Mouse (Mus musculus) kidney, postnatal 10 days (tissue): ENCODE measurements around the gene Cbx7.
A peak's percentile ranks its signal among the peaks of the same experiment; 100 is the strongest.

Source experiments
- DNase-seq: peaks from one replicate; pipeline ENCODE4 v3.0.0; 2021; ENCODE audit warnings: mixed read lengths

Gene Cbx7

GRCm38 (mm10) chr15:79970940-79971339 lies at the start of gene Cbx7:
TSS of gene Cbx7 (minus strand) at chr15:79971119.
- no peak for DNase-seq

- DNase-seq = no peak
These were observed 49.6 kb upstream of the Cbx7 start for GRCm38 (mm10) chr15:80020516-80020915.

DNA sequence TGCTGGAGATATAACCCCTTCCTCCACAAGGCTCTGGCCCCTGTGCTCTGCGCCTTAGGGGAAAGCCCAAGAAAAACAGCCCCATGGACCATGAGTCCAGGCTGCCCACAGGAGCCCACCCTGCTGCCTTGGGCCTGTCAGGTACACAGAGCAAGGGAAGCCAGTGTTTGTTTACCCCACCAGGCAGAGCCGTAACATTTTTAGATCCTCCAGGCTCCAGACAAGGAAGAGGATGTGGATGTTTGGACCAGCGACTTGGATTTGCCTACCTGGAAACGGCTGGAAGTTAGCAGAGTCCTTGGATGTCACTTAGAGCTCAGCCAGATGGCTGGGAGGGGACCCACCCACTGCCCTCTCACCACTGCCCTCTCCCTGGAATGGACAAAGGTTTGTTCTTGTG lies 48.7 kb upstream of the Cbx7 start:
- DNase-seq = no peak

GRCm38 (mm10) chr15:80019220-80019619 lies 48.3 kb upstream of the Cbx7 start:
- no peak for DNase-seq

DNA sequence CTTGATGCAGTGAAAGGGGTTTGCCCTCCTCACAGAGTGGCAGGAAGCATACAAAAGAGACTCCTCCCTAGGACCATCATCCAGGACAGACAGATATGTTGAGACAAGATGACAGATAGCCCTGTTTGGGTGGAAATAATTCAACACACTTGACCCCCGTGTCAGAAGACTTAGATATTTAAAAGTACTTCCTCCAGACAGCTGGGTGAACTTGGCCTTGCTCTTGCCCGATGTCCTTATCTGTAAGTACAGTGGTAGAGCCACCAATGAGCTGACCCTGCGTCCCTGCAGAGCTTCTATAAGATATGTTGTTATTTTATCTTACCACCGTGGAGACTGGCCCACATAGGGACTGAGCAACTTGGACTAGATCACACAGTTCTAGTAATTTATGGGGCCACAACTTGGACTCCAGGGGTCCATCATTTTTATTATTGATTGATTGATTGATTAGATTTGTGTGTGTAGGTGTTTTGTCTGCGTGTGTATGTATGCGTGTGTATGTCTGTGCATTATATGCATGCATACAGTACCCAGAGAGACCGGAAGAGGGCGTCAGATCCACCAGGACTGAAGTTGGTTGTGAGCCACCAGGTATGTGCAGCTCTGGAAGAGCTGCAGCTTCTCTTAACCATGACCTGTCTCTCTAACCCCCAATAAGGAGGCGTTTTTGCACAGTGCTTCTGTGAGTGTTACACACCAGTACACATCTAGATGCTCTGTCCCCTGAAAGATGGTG lies 45.8 kb upstream of the Cbx7 start:
- DNase-seq = no peak

- no peak for DNase-seq
These were observed 44.5 kb upstream of the Cbx7 start for GRCm38 (mm10) chr15:80015211-80015952.

- DNase-seq = peak; percentile 87
These were observed 43.6 kb upstream of the Cbx7 start, which contains the start of gene Pdgfb for GRCm38 (mm10) chr15:80014321-80015210. TSS of gene Pdgfb (minus strand) at chr15:80014977.

DNA sequence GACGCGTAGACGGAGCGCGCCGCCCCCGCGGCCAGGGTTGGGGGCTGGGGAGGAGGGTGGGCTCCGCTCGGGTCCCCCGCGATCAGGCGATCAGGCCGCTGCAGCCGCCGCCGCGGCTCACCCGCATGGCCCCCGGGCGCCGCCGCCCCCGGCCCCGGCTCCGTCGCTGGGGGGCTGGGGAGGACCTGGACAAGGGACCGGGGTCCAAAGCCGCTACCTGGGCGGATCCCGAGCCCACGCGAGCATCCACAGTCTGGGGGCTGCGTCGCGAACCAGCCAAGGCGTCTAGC lies 43.1 kb upstream of the Cbx7 start:
- DNase-seq = no peak

DNA sequence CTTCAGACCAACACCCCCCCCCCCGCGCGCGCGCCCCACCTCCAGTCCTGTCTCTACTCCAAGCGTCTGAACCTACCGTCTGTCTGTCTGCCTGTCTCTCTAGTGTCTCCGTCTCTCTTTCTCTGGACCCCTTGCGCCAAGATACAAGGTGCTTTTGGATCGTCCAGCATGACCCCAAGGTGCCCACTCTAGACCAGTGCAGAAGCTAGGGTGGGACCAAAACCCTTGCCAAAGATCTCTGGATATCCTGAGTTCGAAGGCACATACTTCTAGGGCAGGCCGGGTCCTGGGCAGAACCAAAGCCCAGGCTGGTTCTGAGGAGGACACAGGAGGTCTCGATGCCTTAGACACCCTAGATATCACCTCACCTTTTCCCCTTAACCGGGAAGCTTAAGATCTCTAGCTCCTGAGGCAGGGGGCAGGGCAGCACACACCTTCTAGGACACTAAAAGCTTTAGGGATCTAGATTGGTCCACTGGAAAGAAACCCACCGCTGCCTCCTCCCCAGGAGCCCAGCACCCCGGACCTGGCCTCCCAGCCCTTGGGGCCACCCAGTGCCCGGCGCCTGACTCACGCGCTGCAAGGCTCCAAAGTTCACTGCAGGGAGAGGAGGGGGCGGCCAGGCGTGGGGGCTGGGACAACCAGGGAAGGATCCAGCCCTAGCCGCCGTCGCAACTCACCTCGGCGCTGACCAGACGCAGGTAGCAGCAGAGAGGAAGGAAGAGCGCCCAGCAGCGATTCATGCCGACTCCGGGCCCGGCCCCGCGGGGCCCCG lies 42.5 kb upstream of the Cbx7 start:
- DNase-seq = peak; percentile 85

DNA sequence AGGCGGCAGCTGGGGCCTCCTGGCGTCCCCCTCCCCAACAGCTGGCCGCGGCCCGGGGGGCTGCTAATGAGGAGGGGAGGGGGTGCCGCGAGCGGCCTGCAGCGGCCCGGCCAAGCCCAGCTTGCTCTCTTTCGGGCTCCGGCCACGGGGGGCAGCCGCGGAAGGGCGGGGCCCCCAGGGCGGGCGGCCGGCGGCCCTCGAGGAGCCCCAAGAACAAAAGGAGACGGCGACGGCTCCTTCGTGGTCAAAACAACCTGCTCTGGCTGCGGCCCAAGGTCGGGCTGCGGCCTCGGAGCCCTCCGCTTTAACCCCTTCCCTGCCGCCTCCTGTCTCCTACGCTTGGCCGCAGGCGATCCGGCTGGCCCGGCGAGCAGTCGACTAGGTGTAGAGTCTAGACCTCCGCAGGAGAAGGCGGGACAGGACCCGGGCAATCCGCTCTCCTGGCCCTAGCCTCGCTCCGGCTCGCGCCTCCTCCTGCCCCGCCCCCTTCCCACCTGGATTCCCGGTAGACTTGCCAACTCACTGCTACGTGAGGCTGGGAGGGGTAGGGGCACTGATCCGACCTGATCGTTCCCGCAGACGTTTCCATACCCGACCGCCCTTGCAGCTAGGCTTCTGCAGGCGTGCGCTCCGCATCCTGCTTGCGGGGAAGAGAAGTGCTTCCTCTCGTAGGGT lies 41.7 kb upstream of the Cbx7 start:
- DNase-seq = peak; percentile 93

GRCm38 (mm10) chr15:80011778-80012526 lies 41.0 kb upstream of the Cbx7 start:
- peak; percentile 68 for DNase-seq

- no peak for DNase-seq
These were observed 40.3 kb upstream of the Cbx7 start for GRCm38 (mm10) chr15:80011194-80011593.

GRCm38 (mm10) chr15:80010182-80010558 lies 39.3 kb upstream of the Cbx7 start:
- DNase-seq = peak; percentile 44

GRCm38 (mm10) chr15:80009421-80010181 lies 38.7 kb upstream of the Cbx7 start:
- DNase-seq = peak; percentile 64

- no peak for DNase-seq
These were observed 37.5 kb upstream of the Cbx7 start for GRCm38 (mm10) chr15:80008461-80008860.

GRCm38 (mm10) chr15:80006156-80006555 lies 35.2 kb upstream of the Cbx7 start:
- peak; percentile 43 for DNase-seq

DNA sequence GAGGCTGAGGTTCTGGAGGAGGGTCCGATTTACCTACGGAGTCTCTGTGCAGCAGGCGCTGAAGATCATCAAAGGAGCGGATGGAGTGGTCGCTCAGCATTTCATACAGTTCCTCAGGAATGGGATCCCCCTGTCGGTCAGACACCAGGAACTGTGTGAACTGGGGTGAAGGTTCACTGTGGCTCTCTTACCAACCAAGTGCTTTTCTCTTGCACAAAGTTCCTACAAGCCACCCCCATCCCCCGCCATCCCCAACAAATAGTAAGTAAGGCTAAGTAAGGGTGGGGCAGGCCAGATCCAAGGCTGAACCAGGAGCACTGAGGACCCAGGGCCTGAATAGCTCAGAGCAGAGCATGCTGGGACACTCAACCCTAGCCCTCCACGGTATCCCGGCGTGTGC lies 34.5 kb upstream of the Cbx7 start:
- peak; percentile 50 for DNase-seq

- DNase-seq = peak; percentile 69
These were observed 33.9 kb upstream of the Cbx7 start for GRCm38 (mm10) chr15:80004644-80005340.

- DNase-seq = no peak
These were observed 32.7 kb upstream of the Cbx7 start for GRCm38 (mm10) chr15:80003581-80003980.

GRCm38 (mm10) chr15:80001601-80002000 lies 30.7 kb upstream of the Cbx7 start:
- no peak for DNase-seq
